Comparison of ENCODE assay signal across 8 mouse cellular contexts in genomic region chr3:89861070-89861469, GRCm38 (mm10). TPM values are rescaled to one million over a fixed set of nuclear protein-coding genes. Genes with fewer than 3 reads are reported as not detected.
DNase-seq lines count a peak whose midpoint lies in the region; ATAC-seq lines count a peak whose summit lies in the region.

No protein-coding gene starts in this region.

- H3K27me3 ChIP-seq in midbrain, embryonic 10.5 days (ENCODE audit: low read depth, poor library complexity, severe bottlenecking) = 0 out of 2 replicates have a peak, but pooled peaks cover 7% of the 10 kb centered on the region
- H3K27me3 ChIP-seq in midbrain, embryonic 15.5 days (replicated peaks) = 0 out of 2 replicates have a peak, but pooled peaks cover 3% of the 10 kb centered on the region
- no peaks in the 10 kb centered on the region for H3K27me3 ChIP-seq in embryonic facial prominence, embryonic 12.5 days
- H3K27me3 ChIP-seq in heart, embryonic 15.5 days = no peaks in the 10 kb centered on the region

- 0 out of 2 replicates have a peak, but pooled peaks cover 3% of the 10 kb centered on the region for H3K9me3 ChIP-seq in midbrain, embryonic 10.5 days (replicated peaks)
- no peaks in the 10 kb centered on the region for H3K9me3 ChIP-seq in midbrain, embryonic 15.5 days
- 0 out of 2 replicates have a peak, but pooled peaks cover 5% of the 10 kb centered on the region for H3K9me3 ChIP-seq in embryonic facial prominence, embryonic 12.5 days
- no peaks in the 10 kb centered on the region for H3K9me3 ChIP-seq in heart, embryonic 15.5 days (replicated peaks)

- H3K4me2 ChIP-seq in midbrain, embryonic 15.5 days = no peak overlapping the region
- H3K4me2 ChIP-seq in embryonic facial prominence, embryonic 12.5 days (replicated peaks) = no peak overlapping the region
- no peak overlapping the region for H3K4me2 ChIP-seq in heart, embryonic 15.5 days

- H3K36me3 ChIP-seq in midbrain, embryonic 10.5 days = no peaks in the 10 kb centered on the region
- H3K36me3 ChIP-seq in midbrain, embryonic 15.5 days (replicated peaks) = no peaks in the 10 kb centered on the region
- no peaks in the 10 kb centered on the region for H3K36me3 ChIP-seq in embryonic facial prominence, embryonic 12.5 days
- H3K36me3 ChIP-seq in heart, embryonic 15.5 days = no peaks in the 10 kb centered on the region

- H3K4me3 ChIP-seq in midbrain, embryonic 10.5 days = no peak overlapping the region
- no peak overlapping the region for H3K4me3 ChIP-seq in midbrain, embryonic 15.5 days
- H3K4me3 ChIP-seq in embryonic facial prominence, embryonic 12.5 days = no peak overlapping the region
- H3K4me3 ChIP-seq in heart, embryonic 15.5 days = no peak overlapping the region

- ATAC-seq in midbrain, embryonic 15.5 days (replicated peaks) = no peak
- 0 out of 2 replicates have a peak, but pooled peaks have one; percentile 19 for ATAC-seq in embryonic facial prominence, embryonic 12.5 days (ENCODE audit: insufficient number of reproducible peaks, insufficient read depth, low FRiP score, low TSS enrichment)
- ATAC-seq in heart, embryonic 15.5 days (replicated peaks; ENCODE audit: insufficient number of reproducible peaks, insufficient read depth, low FRiP score, low read depth) = peak; percentile 38; the same call in 1 of the 2 replicates
- ATAC-seq in erythroid progenitor cell, adult 5-6 weeks (replicated peaks; ENCODE audit: low FRiP score, poor library complexity, severe bottlenecking) = no peak

- H3K4me1 ChIP-seq in midbrain, embryonic 10.5 days = peaks cover 9% of the 10 kb centered on the region
- H3K4me1 ChIP-seq in midbrain, embryonic 15.5 days = peaks cover 6% of the 10 kb centered on the region; the same call in 1 of the 2 replicates
- peaks cover 9% of the 10 kb centered on the region for H3K4me1 ChIP-seq in embryonic facial prominence, embryonic 12.5 days
- H3K4me1 ChIP-seq in heart, embryonic 15.5 days (replicated peaks) = peaks cover 12% of the 10 kb centered on the region

- no peak for DNase-seq in midbrain, embryonic 10.5 days (ENCODE audit: low spot score)
- DNase-seq in kidney, postnatal 36 days = peak; percentile 67 to 74
- DNase-seq in lung, postnatal 36 days = peak; percentile 75
- peak; percentile 46 for DNase-seq in right cerebral cortex, postnatal 25 days

- peak overlapping the region; percentile 63; the same call in 1 of the 2 replicates for H3K27ac ChIP-seq in midbrain, embryonic 10.5 days (replicated peaks)
- no peak overlapping the region for H3K27ac ChIP-seq in midbrain, embryonic 15.5 days
- H3K27ac ChIP-seq in embryonic facial prominence, embryonic 12.5 days = no peak overlapping the region
- 0 out of 2 replicates have a peak overlapping the region, but pooled peaks have one; percentile 25 for H3K27ac ChIP-seq in heart, embryonic 15.5 days

- no peak overlapping the region; the same call in 1 of the 2 replicates for H3K9ac ChIP-seq in midbrain, embryonic 15.5 days
- no peak overlapping the region for H3K9ac ChIP-seq in embryonic facial prominence, embryonic 12.5 days
- H3K9ac ChIP-seq in heart, embryonic 15.5 days = no peak overlapping the region

- 18% methylated on average over 4 of the region's 4 CpGs for WGBS in midbrain, embryonic 10.5 days
- 15% methylated on average over 4 of the region's 4 CpGs for WGBS in midbrain, embryonic 15.5 days
- 22% methylated on average over 4 of the region's 4 CpGs for WGBS in embryonic facial prominence, embryonic 12.5 days
- 23% methylated on average over 4 of the region's 4 CpGs for WGBS in heart, embryonic 15.5 days

RNA-seq across cellular contexts. Expression of gene She, which starts 29.9 kb away (rescaled TPM):
- polyA plus RNA-seq in midbrain, embryonic 10.5 days (2016; fragmentation: Nextera tagmentation; extraction: Ambion mirVana) = 2.0 and 2.1 TPM in 2 replicates
- 1.6 TPM in 2 replicates for polyA plus RNA-seq in midbrain, embryonic 15.5 days (2015; fragmentation: Nextera tagmentation; extraction: Ambion mirVana)
- 4.8 and 5.0 TPM in 2 replicates for polyA plus RNA-seq in embryonic facial prominence, embryonic 12.5 days (2016; fragmentation: Nextera tagmentation; extraction: Ambion mirVana)
- polyA plus RNA-seq in heart, embryonic 15.5 days (2015; fragmentation: Nextera tagmentation; extraction: Ambion mirVana) = 6.0 and 6.4 TPM in 2 replicates
- not detected in 2 replicates for total RNA-seq in erythroid progenitor cell, adult 5-6 weeks (2015; ENCODE audit: low replicate concordance)
- total RNA-seq in erythroid progenitor cell, adult 5-6 weeks (2017; ENCODE audit: low replicate concordance) = 0.13 TPM in 1 of 2 replicates, not detected in the other

RNA-seq across cellular contexts. Expression of gene Il6ra, which starts 51.9 kb away (rescaled TPM):
- 0.39 and 0.52 TPM in 2 replicates for polyA plus RNA-seq in midbrain, embryonic 10.5 days (2016; fragmentation: Nextera tagmentation; extraction: Ambion mirVana)
- polyA plus RNA-seq in midbrain, embryonic 15.5 days (2015; fragmentation: Nextera tagmentation; extraction: Ambion mirVana) = 1.1 and 1.2 TPM in 2 replicates
- polyA plus RNA-seq in embryonic facial prominence, embryonic 12.5 days (2016; fragmentation: Nextera tagmentation; extraction: Ambion mirVana) = 0.60 and 0.79 TPM in 2 replicates
- polyA plus RNA-seq in heart, embryonic 15.5 days (2015; fragmentation: Nextera tagmentation; extraction: Ambion mirVana) = 1.1 and 1.7 TPM in 2 replicates
- 5.8 and 10.5 TPM in 2 replicates for total RNA-seq in erythroid progenitor cell, adult 5-6 weeks (2015; ENCODE audit: low replicate concordance)
- total RNA-seq in erythroid progenitor cell, adult 5-6 weeks (2017; ENCODE audit: low replicate concordance) = 0.90 and 2.3 TPM in 2 replicates

Comparison
In these comparisons a context has a peak if more than half of its experiments do, and no peak if none do; other contexts are left out.
1. H3K27ac ChIP-seq: peak in midbrain, embryonic 10.5 days (single experiment) and heart, embryonic 15.5 days (single experiment); none in midbrain, embryonic 15.5 days (single experiment) and embryonic facial prominence, embryonic 12.5 days (single experiment).
2. ATAC-seq: peak in embryonic facial prominence, embryonic 12.5 days (single experiment) and heart, embryonic 15.5 days (single experiment); none in midbrain, embryonic 15.5 days (single experiment) and erythroid progenitor cell, adult 5-6 weeks (single experiment).